Mouse (Mus musculus) hindbrain, embryonic 12.5 days (tissue): ENCODE results near the gene Mtch1. TPM values are rescaled to one million over a fixed set of nuclear protein-coding genes. Genes with fewer than 3 reads are reported as not detected.
A peak's percentile ranks its signal among the peaks of the same experiment; 100 is the strongest.

Experiments used
- ATAC-seq: fragments of 200-750 bp; cut with Nextera tagmentation; 2 replicates; pipeline ENCODE4 v1.8.0; 2017; ENCODE audit warnings: moderate TSS enrichment; ENCODE audit not compliant: low FRiP score
- H3K27ac ChIP-seq: fragments of 300-500 bp; sonication (generic); 2 replicates; pipeline ENCODE4 v1.5.1; 2016; ENCODE audit warnings: mild to moderate bottlenecking
- H3K27me3 ChIP-seq: fragments of 300-500 bp; sonication (generic); 2 replicates; pipeline ENCODE4 v1.6.1; 2016; ENCODE audit warnings: mild to moderate bottlenecking
- H3K36me3 ChIP-seq: fragments of 300-500 bp; sonication (generic); 2 replicates; pipeline ENCODE4 v1.6.1; 2016; ENCODE audit warnings: mild to moderate bottlenecking
- H3K4me1 ChIP-seq: fragments of 300-500 bp; sonication (generic); 2 replicates; pipeline ENCODE4 v1.6.1; 2016
- H3K4me2 ChIP-seq: fragments of 300-500 bp; sonication (generic); replicated peaks from 2 replicates; pipeline ENCODE4 v1.6.1; 2016; ENCODE audit warnings: mild to moderate bottlenecking
- H3K4me3 ChIP-seq: fragments of 300-500 bp; sonication (generic); 2 replicates; pipeline ENCODE4 v1.5.1; 2016; ENCODE audit warnings: mild to moderate bottlenecking
- H3K9ac ChIP-seq: fragments of 300-500 bp; sonication (generic); 2 replicates; pipeline ENCODE4 v1.6.1; 2016; ENCODE audit warnings: mild to moderate bottlenecking, moderate library complexity
- H3K9me3 ChIP-seq: fragments of 300-500 bp; sonication (generic); replicated peaks from 2 replicates; pipeline ENCODE4 v1.6.1; 2016; ENCODE audit warnings: mild to moderate bottlenecking
- WGBS: fragments of 180-500 bp; shearing (Covaris S2); methylation state at CpG from one replicate; pipeline ENCODE4 v1.1.7; 2016; 5-methylcytosine and 5-hydroxymethylcytosine counted together
- polyA plus RNA-seq: library from polyadenylated mRNA; unstranded; fragments of >200 nt; fragmentation: Nextera tagmentation; extraction: Ambion mirVana; gene quantifications from 2 replicates; pipeline ENCODE4 v1.2.1, GENCODE M21; 2016

Mtch1 gene
- polyA plus RNA-seq, 1 experiment from 2014 or later: 466 TPM

DNA sequence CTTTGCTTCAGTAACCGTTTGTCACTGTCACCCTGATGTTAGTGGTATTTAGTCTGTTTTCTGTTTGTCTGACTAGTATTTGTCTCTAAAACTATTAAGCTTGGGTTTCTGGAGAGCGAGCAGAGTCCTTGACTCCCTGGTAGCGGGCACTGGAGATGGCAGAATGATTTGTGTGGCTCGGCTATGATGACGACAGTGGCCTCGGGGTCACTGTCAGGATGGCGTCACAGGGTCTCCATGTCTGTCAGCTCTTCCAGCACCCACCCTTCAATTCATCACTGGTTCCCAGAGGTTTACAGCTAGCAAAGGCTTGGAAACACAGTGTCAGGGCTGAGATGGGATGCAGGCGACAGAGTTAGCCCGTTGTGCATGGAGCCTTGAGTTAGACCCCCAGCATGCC, 36.2 kb upstream of the Mtch1 start:
- peaks cover 4% of the 10 kb centered on the region; the same call in 1 of the 2 replicates for H3K4me1 ChIP-seq
- H3K9ac ChIP-seq: no peak overlapping the region
- H3K27ac ChIP-seq: no peak overlapping the region
- H3K9me3 ChIP-seq: no peaks in the 10 kb centered on the region
- 78% methylated on average over 9 of the region's 9 CpGs for WGBS
- H3K4me3 ChIP-seq: no peak overlapping the region
- no peak overlapping the region for H3K4me2 ChIP-seq
- no peaks in the 10 kb centered on the region for H3K27me3 ChIP-seq
- H3K36me3 ChIP-seq: no peaks in the 10 kb centered on the region
- no peak for ATAC-seq

DNA sequence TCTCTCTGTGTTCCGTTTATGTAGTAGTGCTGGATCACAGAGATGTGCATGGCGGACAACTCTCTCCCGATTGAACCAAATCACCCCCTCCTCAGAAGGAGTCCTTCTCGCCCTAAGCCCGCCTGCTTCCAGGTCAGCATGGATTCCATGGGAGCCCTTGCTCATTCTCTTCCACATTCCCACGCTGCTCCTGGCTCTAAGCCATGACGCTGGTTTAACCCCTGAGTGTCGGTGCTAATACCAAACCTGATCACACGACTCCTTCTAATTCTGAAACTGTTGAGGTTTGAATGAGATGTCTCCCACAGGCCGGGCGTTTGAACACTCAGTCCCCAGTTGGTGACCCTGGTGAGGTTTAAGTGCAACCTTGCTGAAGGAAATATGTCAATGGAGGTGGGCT, 34.7 kb upstream of the Mtch1 start:
- Histone ChIP-seq H3K9ac (no peak overlapping the region), H3K36me3 (no peaks in the 10 kb centered on the region), H3K9me3 (no peaks in the 10 kb centered on the region), H3K4me2 (no peak overlapping the region), H3K27ac (no peak overlapping the region), H3K4me3 (no peak overlapping the region), H3K4me1 (peaks cover 4% of the 10 kb centered on the region; the same call in 1 of the 2 replicates), H3K27me3 (no peaks in the 10 kb centered on the region)
- 69% methylated on average over 11 of the region's 11 CpGs for WGBS
- no peak for ATAC-seq

DNA sequence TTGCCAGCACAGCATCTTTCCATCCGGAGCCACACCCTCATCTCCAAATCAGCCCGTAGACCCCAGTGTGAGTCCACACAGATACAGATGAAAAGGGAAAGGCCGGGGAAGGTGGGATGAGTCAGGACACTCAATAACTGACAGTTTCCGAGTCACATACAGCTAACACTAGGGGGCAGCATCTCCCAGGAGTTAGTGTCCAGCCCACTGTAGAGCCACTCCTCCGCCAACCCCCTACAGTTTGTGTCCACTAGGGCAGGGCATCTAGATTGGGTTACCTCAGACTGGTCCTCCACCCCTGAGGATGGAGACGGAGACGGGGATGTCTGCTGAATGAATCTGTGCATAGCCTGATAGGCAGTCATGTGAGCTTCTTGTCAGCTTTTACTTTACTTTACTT, 33.7 kb upstream of the Mtch1 start:
- H3K9me3 ChIP-seq: no peaks in the 10 kb centered on the region
- 21% methylated on average over 7 of the region's 7 CpGs for WGBS
- peaks cover 4% of the 10 kb centered on the region; the same call in 1 of the 2 replicates for H3K4me1 ChIP-seq
- H3K4me2 ChIP-seq: no peak overlapping the region
- ATAC-seq: 0 out of 2 replicates have a peak, but pooled peaks have one; percentile 29
- no peak overlapping the region for H3K9ac ChIP-seq
- H3K4me3 ChIP-seq: no peak overlapping the region
- no peaks in the 10 kb centered on the region for H3K36me3 ChIP-seq
- no peak overlapping the region for H3K27ac ChIP-seq
- no peaks in the 10 kb centered on the region for H3K27me3 ChIP-seq

DNA sequence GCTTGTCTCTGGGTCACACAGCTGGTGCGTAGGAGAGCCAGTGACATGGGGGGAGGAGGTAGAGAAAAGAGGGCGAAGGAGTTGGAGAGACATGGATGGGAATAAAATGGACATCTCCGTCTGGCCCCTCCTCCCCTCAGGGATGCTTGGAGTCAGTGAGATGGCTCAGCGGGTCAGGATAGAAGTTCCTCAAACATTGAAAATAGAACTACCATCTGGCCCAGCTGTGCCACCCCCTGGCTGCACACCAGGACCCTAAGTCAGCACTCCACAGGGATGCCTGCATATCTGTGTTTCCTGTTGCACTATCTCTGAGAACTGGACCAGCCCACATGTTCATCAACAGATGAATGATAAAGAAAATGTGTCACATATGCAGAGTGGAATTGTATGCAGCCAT, 32.5 kb upstream of the Mtch1 start:
- Histone ChIP-seq H3K4me1 (peaks cover 4% of the 10 kb centered on the region; the same call in 1 of the 2 replicates), H3K9me3 (no peaks in the 10 kb centered on the region), H3K27me3 (no peaks in the 10 kb centered on the region), H3K36me3 (no peaks in the 10 kb centered on the region), H3K9ac (no peak overlapping the region), H3K27ac (no peak overlapping the region), H3K4me3 (no peak overlapping the region), H3K4me2 (no peak overlapping the region)
- WGBS: 77% methylated on average over 4 of the region's 4 CpGs
- no peak for ATAC-seq

DNA sequence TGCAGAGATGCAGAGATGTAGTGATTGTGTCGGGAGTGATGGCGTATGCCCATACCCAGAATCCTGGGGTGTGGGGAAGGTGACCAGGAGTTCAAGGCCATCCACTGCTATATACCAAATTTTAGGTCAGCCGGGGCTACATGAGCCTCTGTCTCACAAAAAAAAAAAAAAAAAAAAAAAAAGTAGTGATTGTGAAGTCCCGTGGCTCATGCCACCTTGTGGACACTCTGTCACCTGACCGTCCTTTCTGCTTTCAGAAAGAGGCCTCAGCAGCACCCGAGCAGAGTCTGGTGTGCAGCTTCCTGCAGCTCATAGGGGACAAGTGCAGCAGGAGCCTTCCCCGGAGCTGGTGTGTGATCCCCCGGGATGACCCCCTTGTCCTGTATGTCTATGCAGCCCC, 30.3 kb upstream of the Mtch1 start:
- WGBS: 73% methylated on average over 8 of the region's 8 CpGs
- no peak overlapping the region for H3K4me3 ChIP-seq
- H3K4me2 ChIP-seq: no peak overlapping the region
- ATAC-seq: no peak
- H3K27ac ChIP-seq: no peak overlapping the region
- H3K27me3 ChIP-seq: no peaks in the 10 kb centered on the region
- H3K4me1 ChIP-seq: no peaks in the 10 kb centered on the region
- H3K36me3 ChIP-seq: no peaks in the 10 kb centered on the region
- no peaks in the 10 kb centered on the region for H3K9me3 ChIP-seq
- no peak overlapping the region for H3K9ac ChIP-seq

DNA sequence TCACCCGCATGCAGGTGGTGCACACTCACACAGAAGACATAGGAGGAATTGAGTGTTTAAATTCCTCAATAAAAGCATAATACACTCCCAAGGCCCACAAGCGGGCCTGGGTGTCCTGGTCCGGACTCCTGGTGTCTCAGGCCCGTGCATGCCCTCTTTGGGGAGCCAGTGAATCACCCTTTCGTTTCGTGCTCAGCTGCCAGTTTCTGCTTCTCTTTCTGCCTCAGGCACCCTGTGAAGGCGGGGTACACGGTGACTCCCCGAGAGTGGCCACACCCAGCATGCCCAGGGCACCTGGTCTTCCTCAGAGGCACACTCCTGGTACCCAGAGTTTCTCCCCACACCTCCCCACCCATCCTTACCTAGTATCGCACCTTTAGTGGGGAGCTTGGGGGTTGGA, 28.1 kb upstream of the Mtch1 start:
- no peak for ATAC-seq
- 82% methylated on average over 10 of the region's 10 CpGs for WGBS
- H3K9ac ChIP-seq: no peak overlapping the region
- no peaks in the 10 kb centered on the region for H3K27me3 ChIP-seq
- no peak overlapping the region for H3K4me3 ChIP-seq
- no peaks in the 10 kb centered on the region for H3K36me3 ChIP-seq
- peaks cover 1% of the 10 kb centered on the region; the same call in 1 of the 2 replicates for H3K4me1 ChIP-seq
- no peak overlapping the region for H3K27ac ChIP-seq
- H3K4me2 ChIP-seq: no peak overlapping the region
- H3K9me3 ChIP-seq: no peaks in the 10 kb centered on the region

DNA sequence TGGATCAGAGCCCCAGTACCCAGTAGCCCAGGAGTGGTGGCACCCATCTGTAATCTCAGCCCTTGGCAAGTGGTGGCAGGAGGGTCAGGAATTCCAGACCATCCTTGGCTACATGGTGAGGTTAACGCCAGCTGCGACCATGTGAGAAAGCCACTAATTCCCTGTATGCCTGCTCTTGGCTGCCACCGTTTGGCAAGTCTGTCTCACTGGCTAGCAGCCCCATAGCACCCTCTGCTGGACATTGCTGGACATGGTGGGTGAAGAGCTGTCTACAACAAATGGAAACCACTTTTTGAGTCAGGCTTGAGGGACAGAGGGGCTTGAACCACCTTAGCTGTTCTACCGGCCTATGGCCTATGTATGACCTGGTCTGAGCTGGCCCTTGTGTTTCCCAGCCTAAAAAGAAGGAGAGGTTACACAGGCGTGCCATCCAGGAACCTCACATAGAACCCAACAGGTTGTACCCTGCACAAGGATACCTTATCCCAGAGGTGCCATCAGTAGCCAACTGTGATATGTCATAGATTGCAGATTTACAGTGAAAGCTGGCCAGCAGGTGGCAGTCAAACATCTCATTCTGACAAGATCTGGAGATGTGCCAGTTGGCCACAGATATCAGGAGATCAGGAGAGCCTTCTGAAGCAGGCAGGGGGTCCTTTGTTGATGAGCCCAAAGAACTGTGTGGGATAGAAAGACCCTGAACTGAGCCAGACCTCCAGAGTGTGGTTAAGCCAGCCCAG, 23.4 kb upstream of the Mtch1 start:
- no peak overlapping the region for H3K4me2 ChIP-seq
- peaks cover 13% of the 10 kb centered on the region; the same call in 1 of the 2 replicates for H3K4me1 ChIP-seq
- 5% methylated on average over 5 of the region's 5 CpGs for WGBS
- ATAC-seq: peak; percentile 66
- no peaks in the 10 kb centered on the region for H3K27me3 ChIP-seq
- H3K9me3 ChIP-seq: no peaks in the 10 kb centered on the region
- H3K27ac ChIP-seq: no peak overlapping the region
- H3K4me3 ChIP-seq: no peak overlapping the region
- no peaks in the 10 kb centered on the region for H3K36me3 ChIP-seq
- H3K9ac ChIP-seq: no peak overlapping the region

DNA sequence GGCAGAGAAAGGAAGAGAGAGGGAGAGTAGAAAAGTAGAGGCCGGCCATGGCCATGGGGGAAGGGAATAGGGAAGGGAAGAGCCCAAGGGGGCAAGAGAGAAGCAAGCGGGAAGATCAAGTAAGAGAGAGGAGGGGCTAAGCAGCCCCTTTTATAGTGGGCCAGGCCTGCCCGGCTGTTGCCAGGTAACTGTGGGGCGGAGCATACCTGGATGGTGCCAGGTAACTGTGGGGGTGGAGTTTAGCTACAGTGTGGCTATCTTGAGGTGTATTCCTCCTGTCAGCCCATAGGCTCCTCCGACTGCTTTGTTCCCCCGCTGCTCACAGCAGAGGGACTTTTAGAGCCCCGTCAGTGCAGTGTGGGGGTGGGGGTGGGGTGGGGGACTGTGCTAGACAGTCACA, 21.0 kb upstream of the Mtch1 start:
- H3K36me3 ChIP-seq: no peaks in the 10 kb centered on the region
- H3K9ac ChIP-seq: 0 out of 2 replicates have a peak overlapping the region, but pooled peaks have one; percentile 18
- 0 out of 2 replicates have a peak overlapping the region, but pooled peaks have one; percentile 4 for H3K4me2 ChIP-seq
- H3K27ac ChIP-seq: no peak overlapping the region
- no peak for ATAC-seq
- no peak overlapping the region for H3K4me3 ChIP-seq
- no peaks in the 10 kb centered on the region for H3K9me3 ChIP-seq
- peaks cover 13% of the 10 kb centered on the region; the same call in 1 of the 2 replicates for H3K4me1 ChIP-seq
- WGBS: 20% methylated on average over 7 of the region's 7 CpGs
- H3K27me3 ChIP-seq: no peaks in the 10 kb centered on the region

DNA sequence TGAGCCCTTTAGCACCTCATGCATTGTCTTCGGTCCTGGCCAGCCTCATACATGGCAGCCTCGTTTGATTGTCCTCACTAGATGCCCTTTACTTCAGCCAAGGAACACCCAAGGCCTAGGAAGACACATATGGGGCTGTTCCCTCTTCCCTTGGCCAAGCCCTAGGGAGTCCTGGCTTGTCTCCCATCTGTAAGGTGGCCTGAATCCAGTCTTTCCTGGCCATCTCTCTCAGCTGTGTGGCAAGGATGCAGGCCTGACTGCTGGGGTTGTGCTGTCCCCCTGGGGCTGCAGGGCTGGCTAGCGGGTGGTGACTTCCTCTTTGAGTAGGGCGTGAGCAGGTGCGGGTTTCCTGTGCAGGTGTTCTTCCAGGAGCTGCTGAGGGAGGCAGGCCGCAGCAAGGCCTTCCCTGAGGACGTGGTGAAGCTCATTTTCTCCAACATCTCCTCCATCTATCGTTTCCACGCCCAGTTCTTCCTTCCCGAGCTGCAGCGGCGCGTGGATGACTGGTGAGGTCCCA, 17.4 kb upstream of the Mtch1 start:
- 0 out of 2 replicates have a peak, but pooled peaks cover 10% of the 10 kb centered on the region for H3K4me1 ChIP-seq
- 89% methylated on average over 13 of the region's 13 CpGs for WGBS
- H3K27ac ChIP-seq: no peak overlapping the region
- H3K4me2 ChIP-seq: no peak overlapping the region
- H3K4me3 ChIP-seq: no peak overlapping the region
- no peak for ATAC-seq
- no peak overlapping the region for H3K9ac ChIP-seq
- H3K27me3 ChIP-seq: no peaks in the 10 kb centered on the region
- no peaks in the 10 kb centered on the region for H3K9me3 ChIP-seq
- no peaks in the 10 kb centered on the region for H3K36me3 ChIP-seq

DNA sequence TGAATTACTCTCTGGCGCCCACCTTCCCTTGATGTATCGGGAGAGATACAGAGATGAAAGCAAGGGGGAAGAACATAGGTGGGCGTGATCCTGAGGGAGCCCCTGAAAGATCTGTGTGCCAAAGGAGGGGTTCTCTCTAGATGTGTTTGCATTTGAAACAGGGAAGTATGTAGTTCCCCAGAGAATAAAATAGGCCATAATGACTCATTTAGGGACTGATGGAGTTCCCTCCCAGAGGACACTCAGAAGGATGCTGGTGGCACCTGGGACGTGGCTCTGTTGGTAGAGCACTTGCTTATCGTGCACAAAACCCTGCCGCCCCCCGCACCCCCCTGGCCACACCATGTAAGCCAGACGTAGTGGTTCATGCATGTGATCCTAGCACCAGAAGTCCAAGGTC, 15.4 kb upstream of the Mtch1 start:
- Histone ChIP-seq H3K27me3 (no peaks in the 10 kb centered on the region), H3K9ac (no peak overlapping the region), H3K4me2 (no peak overlapping the region), H3K4me3 (no peak overlapping the region), H3K4me1 (0 out of 2 replicates have a peak, but pooled peaks cover 2% of the 10 kb centered on the region), H3K27ac (no peak overlapping the region), H3K9me3 (no peaks in the 10 kb centered on the region), H3K36me3 (no peaks in the 10 kb centered on the region)
- no peak for ATAC-seq
- WGBS: 85% methylated on average over 8 of the region's 8 CpGs

DNA sequence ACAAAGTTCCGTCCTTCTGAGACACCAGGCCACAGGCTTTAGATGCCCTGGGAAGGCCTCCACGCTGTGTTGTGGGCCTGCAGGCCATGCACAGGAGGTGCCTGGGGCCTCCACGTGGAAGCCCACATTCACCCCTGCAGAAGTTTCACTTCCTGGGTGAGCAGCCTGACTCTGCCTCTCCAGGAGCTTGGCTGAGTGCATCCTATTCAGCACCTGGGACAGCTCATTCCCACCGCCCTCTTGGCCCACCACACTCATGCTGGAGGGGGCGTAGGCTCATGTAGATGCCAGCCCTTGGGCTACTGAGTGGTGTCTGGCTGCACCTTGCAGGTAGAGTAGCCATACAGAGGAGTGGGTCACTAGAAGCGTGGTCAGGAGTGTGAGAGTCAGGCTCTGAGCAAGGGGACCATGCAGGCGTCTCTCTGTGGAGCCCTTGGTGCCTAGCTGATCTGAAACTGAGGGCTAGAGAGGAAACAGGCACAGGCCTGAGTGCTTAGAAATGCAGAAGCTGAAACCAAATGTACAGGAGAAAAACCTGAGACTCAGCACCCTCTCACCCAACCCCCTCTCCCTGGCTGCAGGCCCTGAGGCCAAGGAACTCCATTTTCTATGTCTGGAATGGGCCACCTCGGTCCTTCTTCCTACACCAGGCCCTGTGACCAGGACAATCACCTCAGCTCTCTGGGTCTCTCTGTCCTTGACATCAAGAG, 14.4 kb upstream of the Mtch1 start:
- Histone ChIP-seq H3K27me3 (no peaks in the 10 kb centered on the region), H3K9me3 (no peaks in the 10 kb centered on the region), H3K4me3 (no peak overlapping the region), H3K27ac (no peak overlapping the region), H3K4me2 (no peak overlapping the region), H3K36me3 (no peaks in the 10 kb centered on the region), H3K9ac (no peak overlapping the region), H3K4me1 (peaks cover 7% of the 10 kb centered on the region)
- no peak for ATAC-seq
- 54% methylated on average over 8 of the region's 8 CpGs for WGBS

DNA sequence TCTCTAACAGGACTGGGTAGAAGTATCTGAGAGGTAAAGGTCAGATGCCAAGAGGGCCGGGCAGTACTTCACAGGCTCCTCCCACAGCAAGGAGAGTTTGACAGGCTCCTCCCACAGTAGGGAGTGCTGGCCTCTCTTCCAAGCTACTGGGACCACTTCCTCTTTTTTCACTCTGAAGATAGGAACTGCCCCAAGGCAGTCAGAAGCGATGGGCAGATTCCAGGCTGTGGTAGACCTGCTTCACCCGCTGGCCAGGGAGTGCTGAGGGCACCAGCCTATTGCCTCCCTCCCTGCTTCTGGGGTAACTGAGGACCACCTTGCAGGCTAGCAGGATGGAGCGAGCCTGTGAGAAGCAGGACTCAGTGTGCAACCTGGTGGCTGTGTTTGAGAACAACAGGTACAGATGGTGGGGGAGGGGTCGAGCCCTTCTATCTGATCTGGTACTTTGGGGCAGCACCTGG, 13.1 kb upstream of the Mtch1 start, which contains the start of gene Fgd2:
Fgd2 (plus strand) TSS at position 154 of the 461 bp plus-strand sequence.
- no peak for ATAC-seq
- H3K9me3 ChIP-seq: no peaks in the 10 kb centered on the region
- no peak within 1 kb of the TSS for H3K4me3 ChIP-seq
- no peak within 1 kb of the TSS for H3K9ac ChIP-seq
- WGBS: 23% methylated on average over 5 of the region's 5 CpGs
- H3K4me2 ChIP-seq: no peak within 1 kb of the TSS
- H3K36me3 ChIP-seq: no peaks in the 10 kb centered on the region
- H3K4me1 ChIP-seq: peaks cover 19% of the 10 kb centered on the region
- H3K27me3 ChIP-seq: no peaks in the 10 kb centered on the region
- no peak within 1 kb of the TSS for H3K27ac ChIP-seq
